Mouse (Mus musculus): ENCODE data around the gene Mansc4. TPM values are rescaled to one million over a fixed set of nuclear protein-coding genes. Genes with fewer than 3 reads are reported as not detected.

Gene Mansc4
- polyA plus RNA-seq, 1 experiment from 2014 or later: 5.9 TPM

DNA sequence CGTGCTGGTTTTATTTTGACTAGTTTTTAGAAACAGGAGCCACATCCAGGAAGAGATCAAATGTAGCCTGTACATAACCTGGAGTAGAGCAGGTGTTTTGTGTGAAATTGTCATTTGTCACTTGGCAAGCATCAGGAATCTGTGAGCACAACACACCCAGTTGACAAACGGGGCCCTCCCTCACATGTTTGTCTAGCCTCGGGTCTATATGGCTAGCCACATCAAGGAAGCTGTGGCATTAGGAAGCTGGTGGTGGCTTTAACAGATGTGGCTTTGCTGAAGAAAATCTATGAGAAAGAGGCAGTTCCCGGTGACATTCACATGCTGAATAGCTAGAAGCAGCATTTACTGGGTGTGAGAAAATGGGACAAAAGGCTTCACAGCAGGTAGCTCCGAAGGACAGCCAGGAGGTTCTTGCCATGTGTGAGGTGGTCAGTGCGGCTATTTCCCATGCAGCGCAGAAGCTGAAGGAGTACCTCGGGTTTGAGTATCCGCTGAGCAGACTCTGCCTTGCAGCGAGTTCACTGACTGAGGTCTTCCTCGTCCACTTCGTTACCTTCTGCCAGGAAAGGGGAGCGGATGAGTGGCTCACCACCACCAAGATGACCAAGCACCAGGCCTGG, 54.4 kb downstream of the Mansc4 start, which contains the start of gene Rep15:
TSS of gene Rep15 (plus strand) at position 282 of the 623 bp plus-strand sequence.
- H3K4me3 ChIP-seq (ENCODE audit: low read length): no peak within 1 kb of the TSS
- peaks cover 24% of the 10 kb centered on the region for H3K36me3 ChIP-seq (ENCODE audit: insufficient read depth, low read length)
- no peak within 1 kb of the TSS for H3K27ac ChIP-seq (ENCODE audit: low read length)
- no peaks in the 10 kb centered on the region for H3K9me3 ChIP-seq (ENCODE audit: low read length)
- H3K4me2 ChIP-seq (replicated peaks; ENCODE audit: low read depth, low read length): no peak within 1 kb of the TSS
- no peaks in the 10 kb centered on the region for H3K4me1 ChIP-seq (ENCODE audit: insufficient read depth, low read length)
- no peaks in the 10 kb centered on the region for H3K27me3 ChIP-seq (ENCODE audit: insufficient read depth, low read length)
- WGBS: 54% methylated on average over 13 of the region's 13 CpGs
- no peak for ATAC-seq (ENCODE audit: low FRiP score, low TSS enrichment)
- H3K9ac ChIP-seq (replicated peaks; ENCODE audit: low read length): no peak within 1 kb of the TSS

- peaks cover 40% of the 10 kb centered on the region for H3K36me3 ChIP-seq (ENCODE audit: insufficient read depth, low read length)
- WGBS: 90% methylated on average over 15 of the region's 15 CpGs
These were observed 56.5 kb downstream of the Mansc4 start for GRCm38 (mm10) chr6:147030096-147030885.

DNA sequence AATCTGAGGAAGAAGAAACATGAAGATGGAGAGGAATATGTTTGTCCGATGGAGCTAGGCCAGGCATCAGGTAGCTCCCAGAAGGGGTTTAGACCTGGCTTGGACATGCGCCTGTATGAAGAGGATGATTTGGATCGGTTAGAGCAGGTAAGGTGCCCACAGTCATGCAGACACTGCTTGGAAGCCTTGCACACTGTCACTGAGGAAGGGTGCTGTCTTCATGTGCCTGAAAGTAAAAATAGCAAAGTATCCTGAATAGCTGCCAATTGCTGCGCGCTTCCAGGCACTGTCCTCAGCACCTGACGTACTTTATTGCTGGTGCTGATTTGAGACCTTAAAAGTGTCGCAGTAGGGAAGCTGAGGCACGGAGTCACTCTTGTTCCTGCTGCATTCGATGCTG, 57.2 kb downstream of the Mansc4 start:
- Histone ChIP-seq H3K36me3 (ENCODE audit: insufficient read depth, low read length) (peaks cover 45% of the 10 kb centered on the region), H3K9ac (replicated peaks; ENCODE audit: low read length) (no peak overlapping the region), H3K4me2 (replicated peaks; ENCODE audit: low read depth, low read length) (no peak overlapping the region), H3K9me3 (ENCODE audit: low read length) (no peaks in the 10 kb centered on the region), H3K4me1 (ENCODE audit: insufficient read depth, low read length) (no peaks in the 10 kb centered on the region), H3K4me3 (ENCODE audit: low read length) (no peak overlapping the region), H3K27me3 (ENCODE audit: insufficient read depth, low read length) (no peaks in the 10 kb centered on the region), H3K27ac (ENCODE audit: low read length) (no peak overlapping the region)
- ATAC-seq (ENCODE audit: low FRiP score, low TSS enrichment): no peak
- WGBS: 93% methylated on average over 9 of the region's 9 CpGs

More at GRCm38 (mm10) chr6:147030096-147030885, 56.5 kb downstream of the Mansc4 start:
- H3K4me2 ChIP-seq (replicated peaks; ENCODE audit: low read depth, low read length): no peak overlapping the region
- no peak overlapping the region for H3K4me3 ChIP-seq (ENCODE audit: low read length)
- no peak for ATAC-seq (ENCODE audit: low FRiP score, low TSS enrichment)
- no peaks in the 10 kb centered on the region for H3K27me3 ChIP-seq (ENCODE audit: insufficient read depth, low read length)
- H3K27ac ChIP-seq (ENCODE audit: low read length): no peak overlapping the region
- H3K9ac ChIP-seq (replicated peaks; ENCODE audit: low read length): no peak overlapping the region
- H3K4me1 ChIP-seq (ENCODE audit: insufficient read depth, low read length): no peaks in the 10 kb centered on the region
- H3K9me3 ChIP-seq (ENCODE audit: low read length): no peaks in the 10 kb centered on the region

- H3K9me3 ChIP-seq (ENCODE audit: low read length): no peaks in the 10 kb centered on the region
- H3K27me3 ChIP-seq (ENCODE audit: insufficient read depth, low read length): no peaks in the 10 kb centered on the region
- H3K4me2 ChIP-seq (replicated peaks; ENCODE audit: low read depth, low read length): no peak overlapping the region
- H3K27ac ChIP-seq (ENCODE audit: low read length): no peak overlapping the region
- H3K4me3 ChIP-seq (ENCODE audit: low read length): no peak overlapping the region
- WGBS: 88% methylated on average over 2 of the region's 2 CpGs
- H3K36me3 ChIP-seq (ENCODE audit: insufficient read depth, low read length): peaks cover 47% of the 10 kb centered on the region
- no peak for ATAC-seq (ENCODE audit: low FRiP score, low TSS enrichment)
- no peaks in the 10 kb centered on the region for H3K4me1 ChIP-seq (ENCODE audit: insufficient read depth, low read length)
- H3K9ac ChIP-seq (replicated peaks; ENCODE audit: low read length): no peak overlapping the region
These were observed 58.4 kb downstream of the Mansc4 start for GRCm38 (mm10) chr6:147028396-147028795.

Other genes starting within 250 kb of the Mansc4 start
- not detected in 2 replicates for gene Smco2, start 236.9 kb downstream of the Mansc4 start, polyA plus RNA-seq (2015; fragmentation: Nextera tagmentation; extraction: Ambion mirVana)
- gene Ppfibp1, start 198.5 kb downstream of the Mansc4 start, polyA plus RNA-seq (2015; fragmentation: Nextera tagmentation; extraction: Ambion mirVana): 66.1 and 71.1 TPM in 2 replicates
- gene 1700034J05Rik, start 132.6 kb downstream of the Mansc4 start, polyA plus RNA-seq (2015; fragmentation: Nextera tagmentation; extraction: Ambion mirVana): 0.17 and 0.37 TPM in 2 replicates
- 0.85 and 1.1 TPM in 2 replicates for gene Rep15, start 54.4 kb downstream of the Mansc4 start, polyA plus RNA-seq (2015; fragmentation: Nextera tagmentation; extraction: Ambion mirVana)
- 120 and 131 TPM in 2 replicates for gene Mrps35, start 44.3 kb downstream of the Mansc4 start, polyA plus RNA-seq (2015; fragmentation: Nextera tagmentation; extraction: Ambion mirVana)
- gene Klhl42, start 4.3 kb upstream of the Mansc4 start, polyA plus RNA-seq (2015; fragmentation: Nextera tagmentation; extraction: Ambion mirVana): 6.0 and 7.0 TPM in 2 replicates
- gene Pthlh, start 177.2 kb upstream of the Mansc4 start, polyA plus RNA-seq (2015; fragmentation: Nextera tagmentation; extraction: Ambion mirVana): 1.3 TPM in 2 replicates